32 mouse cellular contexts compared by ENCODE assay signal in genomic region chr11:94731229-94731628, GRCm38 (mm10). TPM values are rescaled to one million over a fixed set of nuclear protein-coding genes. Genes with fewer than 3 reads are reported as not detected.
"Had no signal": no experiment of that assay in that cellular context is flagged by ENCODE, and none has a peak within 500 bp of the region (broad histone marks: within the 10 kb centered on the region; RNA-seq: fewer than 3 reads in every experiment).

No protein-coding gene starts in this region.

- H3K27ac ChIP-seq: heart, adult 2 months; heart, embryonic 13.5 days; heart, embryonic 15.5 days; hindbrain, embryonic 13.5 days; hindbrain, embryonic 15.5 days; hindbrain, postnatal 0 days; layer of hippocampus, adult 2 months; left cerebral cortex, adult 2 months; limb, embryonic 13.5 days; limb, embryonic 15.5 days had no signal

- H3K4me2 ChIP-seq: heart, embryonic 11.5 days; heart, embryonic 13.5 days; heart, embryonic 15.5 days; hindbrain, embryonic 13.5 days; hindbrain, embryonic 15.5 days; limb, embryonic 13.5 days; limb, embryonic 15.5 days had no signal

- H3K4me1 ChIP-seq: heart, embryonic 13.5 days; heart, embryonic 15.5 days; hindbrain, embryonic 13.5 days; hindbrain, embryonic 15.5 days; limb, embryonic 13.5 days; limb, embryonic 15.5 days had no signal

- DNase-seq: gastrocnemius, postnatal 14 days; gastrocnemius, postnatal 36 days; heart, adult 11 months; heart, adult 2 months; heart, postnatal 14 days; heart, postnatal 36 days; kidney, adult 18-20 months; kidney, adult 8-10 months; kidney, postnatal 10 days; kidney, postnatal 25 days; kidney, postnatal 4 days; left cerebral cortex, postnatal 4 days had no signal

- H3K9me3 ChIP-seq: heart, embryonic 13.5 days; heart, embryonic 15.5 days; hindbrain, embryonic 13.5 days; hindbrain, embryonic 15.5 days; limb, embryonic 13.5 days; limb, embryonic 15.5 days had no signal

- H3K9ac ChIP-seq: heart, embryonic 13.5 days; heart, embryonic 15.5 days; hindbrain, embryonic 13.5 days; hindbrain, embryonic 15.5 days; limb, embryonic 13.5 days; limb, embryonic 15.5 days had no signal

- ATAC-seq: hindbrain, postnatal 0 days; intestine, embryonic 16.5 days had no signal

- H3K4me3 ChIP-seq: heart, adult 2 months; heart, embryonic 13.5 days; heart, embryonic 15.5 days; hindbrain, embryonic 13.5 days; hindbrain, embryonic 15.5 days; layer of hippocampus, adult 2 months; left cerebral cortex, adult 2 months; limb, embryonic 13.5 days; limb, embryonic 15.5 days had no signal

- H3K27me3 ChIP-seq: heart, embryonic 13.5 days; heart, embryonic 15.5 days; hindbrain, embryonic 13.5 days; hindbrain, embryonic 15.5 days; limb, embryonic 13.5 days; limb, embryonic 15.5 days had no signal

- H3K36me3 ChIP-seq: heart, embryonic 13.5 days; heart, embryonic 15.5 days; hindbrain, embryonic 13.5 days; hindbrain, embryonic 15.5 days; limb, embryonic 13.5 days; limb, embryonic 15.5 days had no signal

RNA-seq across cellular contexts. Expression of gene Cdc34b, which starts 10.4 kb away (rescaled TPM):
- polyA plus RNA-seq: heart, embryonic 15.5 days; heart, postnatal 0 days; hindbrain, embryonic 15.5 days; hindbrain, postnatal 0 days; intestine, embryonic 14.5 days; intestine, embryonic 16.5 days; kidney, embryonic 14.5 days; limb, embryonic 11.5 days; limb, embryonic 15.5 days had no signal

RNA-seq across cellular contexts. Expression of gene Gm11541, which starts 26.9 kb away (rescaled TPM):
- polyA plus RNA-seq: frontal cortex, adult 2 months; gonadal fat pad, adult 2 months; heart, adult 2 months; heart, embryonic 11.5 days; heart, embryonic 13.5 days; heart, embryonic 15.5 days; liver, adult 2 months had no signal

RNA-seq across cellular contexts. Expression of gene Tmem92, which starts 51.3 kb away (rescaled TPM):
- polyA plus RNA-seq: gonadal fat pad, adult 2 months; heart, adult 2 months; heart, embryonic 11.5 days; heart, embryonic 13.5 days; heart, embryonic 15.5 days; heart, postnatal 0 days; hindbrain, embryonic 11.5 days; hindbrain, embryonic 13.5 days; hindbrain, embryonic 15.5 days; hindbrain, postnatal 0 days; intestine, embryonic 14.5 days; intestine, embryonic 16.5 days; kidney, embryonic 14.5 days; kidney, embryonic 16.5 days; limb, embryonic 11.5 days; limb, embryonic 13.5 days; limb, embryonic 15.5 days; liver, adult 2 months had no signal
